ENCODE assay signal across 18 mouse cellular contexts in genomic region chr15:5194931-5195330, GRCm38 (mm10). TPM values are rescaled to one million over a fixed set of nuclear protein-coding genes. Genes with fewer than 3 reads are reported as not detected.
DNase-seq lines count a peak whose midpoint lies in the region; ATAC-seq lines count a peak whose summit lies in the region.
"Had no signal": no experiment of that assay in that cellular context is flagged by ENCODE, and none has a peak within 500 bp of the region (broad histone marks: within the 10 kb centered on the region; RNA-seq: fewer than 3 reads in every experiment).

No protein-coding gene starts in this region.

- H3K9me3 ChIP-seq in heart, embryonic 13.5 days: no peaks in the 10 kb centered on the region
- no peaks in the 10 kb centered on the region for H3K9me3 ChIP-seq in kidney, embryonic 14.5 days (ENCODE audit: control insufficient read depth, low read length)
- H3K9me3 ChIP-seq in stomach, embryonic 15.5 days: no peaks in the 10 kb centered on the region
- H3K9me3 ChIP-seq: embryonic facial prominence, embryonic 12.5 days; forebrain, embryonic 15.5 days; hindbrain, embryonic 10.5 days had no signal

- ATAC-seq in heart, embryonic 13.5 days (ENCODE audit: extremely low read depth, insufficient number of reproducible peaks, low FRiP score, low TSS enrichment): no peak
- no peak for ATAC-seq in kidney, embryonic 14.5 days (ENCODE audit: low FRiP score, low TSS enrichment)
- no peak for ATAC-seq in stomach, embryonic 15.5 days (ENCODE audit: insufficient read depth, low FRiP score, low read depth)
- ATAC-seq: forebrain, embryonic 15.5 days had no signal

- H3K27me3 ChIP-seq in heart, embryonic 13.5 days (replicated peaks): no peaks in the 10 kb centered on the region
- no peaks in the 10 kb centered on the region for H3K27me3 ChIP-seq in kidney, embryonic 14.5 days (ENCODE audit: control insufficient read depth, insufficient read depth, low read length)
- no peaks in the 10 kb centered on the region for H3K27me3 ChIP-seq in stomach, embryonic 15.5 days (replicated peaks)
- H3K27me3 ChIP-seq: embryonic facial prominence, embryonic 12.5 days; forebrain, embryonic 15.5 days had no signal

- intact Hi-C loops in heart, postnatal 25 days (cut with DNase I): loop anchor here (5.0 kb wide), 1 partner anchor 887 kb away; no protein-coding TSS in a partner anchor

- 0 out of 2 replicates have a peak overlapping the region, but pooled peaks have one; percentile 3 for H3K27ac ChIP-seq in heart, embryonic 13.5 days (replicated peaks)
- H3K27ac ChIP-seq in kidney, embryonic 14.5 days (ENCODE audit: low read depth, low read length): no peak overlapping the region
- peak overlapping the region; percentile 11; the same call in 1 of the 2 replicates for H3K27ac ChIP-seq in stomach, embryonic 15.5 days
- H3K27ac ChIP-seq: embryonic facial prominence, embryonic 12.5 days; forebrain, embryonic 15.5 days; hindbrain, embryonic 10.5 days; hindbrain, embryonic 14.5 days had no signal

- no peak overlapping the region for H3K4me3 ChIP-seq in heart, embryonic 13.5 days
- H3K4me3 ChIP-seq in kidney, embryonic 14.5 days (ENCODE audit: low read length): no peak overlapping the region
- H3K4me3 ChIP-seq in stomach, embryonic 15.5 days (replicated peaks): no peak overlapping the region
- H3K4me3 ChIP-seq: embryonic facial prominence, embryonic 12.5 days; forebrain, embryonic 15.5 days; hindbrain, embryonic 10.5 days had no signal

- peaks cover 29% of the 10 kb centered on the region for H3K36me3 ChIP-seq in heart, embryonic 13.5 days
- H3K36me3 ChIP-seq in kidney, embryonic 14.5 days (ENCODE audit: control insufficient read depth, insufficient read depth, low read length): peaks cover 18% of the 10 kb centered on the region; the same call in 1 of the 2 replicates
- H3K36me3 ChIP-seq in stomach, embryonic 15.5 days: peaks cover 10% of the 10 kb centered on the region; the same call in 1 of the 2 replicates

- H3K9ac ChIP-seq in heart, embryonic 13.5 days: no peak overlapping the region
- H3K9ac ChIP-seq in kidney, embryonic 14.5 days (ENCODE audit: low read depth, low read length): no peak overlapping the region
- no peak overlapping the region for H3K9ac ChIP-seq in stomach, embryonic 15.5 days
- H3K9ac ChIP-seq: embryonic facial prominence, embryonic 12.5 days; forebrain, embryonic 15.5 days; hindbrain, embryonic 14.5 days had no signal

- 67% methylated on average over 9 of the region's 9 CpGs for WGBS in heart, embryonic 13.5 days
- WGBS in kidney, embryonic 14.5 days: 83% methylated on average over 9 of the region's 9 CpGs
- WGBS in stomach, embryonic 15.5 days: 80% methylated on average over 9 of the region's 9 CpGs

- no peak overlapping the region for H3K4me2 ChIP-seq in heart, embryonic 13.5 days
- H3K4me2 ChIP-seq in kidney, embryonic 14.5 days (replicated peaks; ENCODE audit: low read depth, low read length): no peak overlapping the region
- no peak overlapping the region for H3K4me2 ChIP-seq in stomach, embryonic 15.5 days
- H3K4me2 ChIP-seq: embryonic facial prominence, embryonic 12.5 days; forebrain, embryonic 15.5 days; heart, embryonic 11.5 days; hindbrain, embryonic 14.5 days had no signal

- peaks cover 40% of the 10 kb centered on the region for H3K4me1 ChIP-seq in heart, embryonic 13.5 days
- H3K4me1 ChIP-seq in kidney, embryonic 14.5 days (ENCODE audit: control insufficient read depth, insufficient read depth, low read length): peaks cover 7% of the 10 kb centered on the region
- H3K4me1 ChIP-seq in stomach, embryonic 15.5 days: peaks cover 11% of the 10 kb centered on the region
- H3K4me1 ChIP-seq: embryonic facial prominence, embryonic 12.5 days; forebrain, embryonic 15.5 days; hindbrain, embryonic 10.5 days had no signal

- DNase-seq in heart, postnatal 25 days (ENCODE audit: low spot score): no peak
- DNase-seq in kidney, postnatal 10 days: peak; percentile 27
- DNase-seq in adipocyte (ENCODE audit: low spot score): peak; percentile 68
- no peak for DNase-seq in layer of hippocampus, postnatal 14 days (ENCODE audit: low spot score in 2 of 2)
- no peak for DNase-seq in adrenal gland, adult 2 months
- DNase-seq: cerebellum, adult 11 months; cerebellum, adult 8-10 months; cerebellum, postnatal 14 days; gastrocnemius, postnatal 10 days; heart, postnatal 14 days had no signal

RNA-seq across cellular contexts. Expression of gene Ttc33, which starts 9.6 kb away (rescaled TPM):
- polyA plus RNA-seq in heart, embryonic 13.5 days (2015; fragmentation: Nextera tagmentation; extraction: Ambion mirVana): 29.3 and 31.6 TPM in 2 replicates
- 10 to 100 TPM; 32.6 to 39.5 TPM for total RNA-seq in heart, postnatal 25 days (2021)
- polyA plus RNA-seq in kidney, embryonic 14.5 days (2014; fragmentation: Nextera tagmentation; extraction: Ambion mirVana): 49.8 and 50.3 TPM in 2 replicates
- 36.5 and 37.8 TPM in 2 replicates for polyA plus RNA-seq in stomach, embryonic 15.5 days (2015; fragmentation: Nextera tagmentation; extraction: Ambion mirVana)
- total RNA-seq in layer of hippocampus, postnatal 14 days (2021): 10 to 100 TPM; 53.2 to 64.4 TPM
- 10 to 100 TPM; 52.5 to 63.2 TPM for total RNA-seq in adrenal gland, adult 2 months (2021)
- 0.66 and 1.2 TPM in 2 replicates for polyA plus RNA-seq in adrenal gland, adult 2 months (2012; rRNA removed)

RNA-seq across cellular contexts. Expression of gene Ptger4, which starts 49.1 kb away (rescaled TPM):
- 2.4 and 2.5 TPM in 2 replicates for polyA plus RNA-seq in heart, embryonic 13.5 days (2015; fragmentation: Nextera tagmentation; extraction: Ambion mirVana)
- 1 to 10 TPM; 2.5 to 2.6 TPM for total RNA-seq in heart, postnatal 25 days (2021)
- 3.0 and 5.9 TPM in 2 replicates for polyA plus RNA-seq in kidney, embryonic 14.5 days (2014; fragmentation: Nextera tagmentation; extraction: Ambion mirVana)
- 5.0 and 6.1 TPM in 2 replicates for polyA plus RNA-seq in stomach, embryonic 15.5 days (2015; fragmentation: Nextera tagmentation; extraction: Ambion mirVana)
- total RNA-seq in layer of hippocampus, postnatal 14 days (2021): 1 to 10 TPM in 1 of 2 experiments, under 1 TPM in 1; 0.74 to 1.1 TPM
- 1 to 10 TPM; 1.2 to 1.3 TPM for total RNA-seq in adrenal gland, adult 2 months (2021)
- polyA plus RNA-seq in adrenal gland, adult 2 months (2012; rRNA removed): 4.4 and 5.5 TPM in 2 replicates

RNA-seq across cellular contexts. Expression of gene Prkaa1, which starts 51.3 kb away (rescaled TPM):
- polyA plus RNA-seq in heart, embryonic 13.5 days (2015; fragmentation: Nextera tagmentation; extraction: Ambion mirVana): 16.4 and 16.5 TPM in 2 replicates
- total RNA-seq in heart, postnatal 25 days (2021): 10 to 100 TPM; 12.8 to 15.2 TPM
- polyA plus RNA-seq in kidney, embryonic 14.5 days (2014; fragmentation: Nextera tagmentation; extraction: Ambion mirVana): 19.6 and 26.1 TPM in 2 replicates
- 19.9 and 21.5 TPM in 2 replicates for polyA plus RNA-seq in stomach, embryonic 15.5 days (2015; fragmentation: Nextera tagmentation; extraction: Ambion mirVana)
- 10 to 100 TPM; 19.2 to 20.8 TPM for total RNA-seq in layer of hippocampus, postnatal 14 days (2021)
- 10 to 100 TPM; 36.9 to 38.7 TPM for total RNA-seq in adrenal gland, adult 2 months (2021)
- polyA plus RNA-seq in adrenal gland, adult 2 months (2012; rRNA removed): 1.8 TPM in 2 replicates

Comparison
In these comparisons a context has a peak if more than half of its experiments do, and no peak if none do; other contexts are left out.
1. DNase-seq: peak in kidney, postnatal 10 days (single experiment) and adipocyte (single experiment); none in heart, postnatal 25 days (single experiment), layer of hippocampus, postnatal 14 days (0 of 2) and adrenal gland, adult 2 months (single experiment).
2. RNA of gene Ttc33, which starts 9.6 kb away (polyA plus RNA-seq): 49.8 to 50.3 TPM in kidney, embryonic 14.5 days, 36.5 to 37.8 TPM in stomach, embryonic 15.5 days and 29.3 to 31.6 TPM in heart, embryonic 13.5 days; 0.66 to 1.2 TPM in adrenal gland, adult 2 months; every median in the first group is over 10 times any median in the second.